Mouse (Mus musculus): Measurements from ENCODE around the gene Akap6.

GRCm38 (mm10) chr12:52671943-52672342 lies 27.2 kb upstream of the Akap6 start:
- TF ChIP-seq CTCF (IDR thresholded peaks at IDR 0.05; ENCODE audit: control insufficient read depth, insufficient read depth, insufficient replicate concordance, low read depth, low read length) (no peak), POLR2A (IDR thresholded peaks at IDR 0.05; ENCODE audit: control insufficient read depth, low read depth, low read length) (no peak)

Data from testis, adult 2 months (tissue).